7 mouse cellular contexts compared by ENCODE assay signal in genomic region chr5:148808426-148808825, GRCm38 (mm10).
DNase-seq lines count a peak whose midpoint lies in the region; TF ChIP-seq lines count a peak whose summit lies in the region.

No protein-coding gene starts in this region.

- no peak overlapping the region for H3K9ac ChIP-seq in ES-E14 (ENCODE audit: insufficient read depth, low read depth, low read length, poor library complexity, severe bottlenecking)

- no peak overlapping the region for H3K27ac ChIP-seq in ES-E14 (ENCODE audit: insufficient read depth, low read depth, low read length, poor library complexity, severe bottlenecking)
- H3K27ac ChIP-seq in forebrain, embryonic 10.5 days = no peak overlapping the region
- no peak overlapping the region for H3K27ac ChIP-seq in layer of hippocampus, adult 2 months

- H3K4me1 ChIP-seq in ES-E14 (ENCODE audit: control insufficient read depth in 2 of 2, insufficient read depth in 2 of 2, low read length in 2 of 2, poor library complexity in 1 of 2) = peaks cover 0 to 22% of the 10 kb centered on the region in 2 experiments; a peak in 2 of 4 replicates
- peaks cover 16% of the 10 kb centered on the region for H3K4me1 ChIP-seq in forebrain, embryonic 10.5 days

- peak; percentile 91 for TF ChIP-seq CTCF in layer of hippocampus, adult 2 months (conservative IDR thresholded peaks at IDR 0.05)

- H3K27me3 ChIP-seq in forebrain, embryonic 10.5 days (ENCODE audit: poor library complexity, severe bottlenecking) = peaks cover 34% of the 10 kb centered on the region

- no peaks in the 10 kb centered on the region for H3K9me3 ChIP-seq in ES-E14 (ENCODE audit: control insufficient read depth, insufficient read depth, low read depth, low read length)
- peaks cover 4% of the 10 kb centered on the region; the same call in 1 of the 2 replicates for H3K9me3 ChIP-seq in forebrain, embryonic 10.5 days

- DNase-seq in ES-E14 (ENCODE audit: low read depth, low spot score) = peak; percentile 90
- DNase-seq in adrenal gland, postnatal 14 days = peak; percentile 82
- peak; percentile 56 for DNase-seq in forebrain, embryonic 10.5 days (ENCODE audit: extremely low spot score, low spot score)
- DNase-seq in heart, postnatal 36 days = peak; percentile 47 to 52
- peak; percentile 55 to 72 for DNase-seq in layer of hippocampus, adult 2 months (ENCODE audit: low spot score in 2 of 2)
- DNase-seq in lung, postnatal 10 days = peak; percentile 77
- DNase-seq in right cerebral cortex, adult 2 months (ENCODE audit: low spot score in 2 of 2) = peak; percentile 71 to 73

- intact Hi-C loops in heart, postnatal 36 days (cut with DNase I) = no loop called here

- no peaks in the 10 kb centered on the region for H3K36me3 ChIP-seq in ES-E14 (ENCODE audit: control insufficient read depth, insufficient read depth, low read length, poor library complexity, severe bottlenecking)
- H3K36me3 ChIP-seq in forebrain, embryonic 10.5 days (replicated peaks) = no peaks in the 10 kb centered on the region

- in situ Hi-C loops in ES-E14 (cut with MboI; ENCODE audit: low sequenced_read_pairs in 2 of 2, unreplicated experiment in 2 of 2) = no loop called here

- 5% methylated on average over 4 of the region's 4 CpGs for WGBS in forebrain, embryonic 10.5 days

- peak overlapping the region; percentile 29 to 69 for H3K4me3 ChIP-seq in ES-E14 (ENCODE audit: insufficient read depth in 1 of 2, low read depth in 1 of 2, low read length in 2 of 2, poor library complexity in 1 of 2, severe bottlenecking in 1 of 2)
- no peak overlapping the region; the same call in 1 of the 2 replicates for H3K4me3 ChIP-seq in forebrain, embryonic 10.5 days
- no peak overlapping the region; the same call in 1 of the 2 replicates for H3K4me3 ChIP-seq in layer of hippocampus, adult 2 months

TF ChIP-seq in ES-E14, 5 proteins besides CTCF, POLR2A, EP300 and RAD21:
- TF ChIP-seq ZNF384 (IDR thresholded peaks at IDR 0.05; ENCODE audit: low read depth, low read length) (no peak), HCFC1 (IDR thresholded peaks at IDR 0.05; ENCODE audit: borderline replicate concordance, insufficient read depth, low read length) (0 out of 2 replicates have a peak, but pooled peaks have one; percentile 29), CHD2 (IDR thresholded peaks at IDR 0.05; ENCODE audit: low read depth, low read length) (no peak), MAFK (IDR thresholded peaks at IDR 0.05; ENCODE audit: insufficient read depth, low read depth, low read length) (peak; percentile 74), ZC3H11A (IDR thresholded peaks at IDR 0.05; ENCODE audit: borderline replicate concordance, low read depth, low read length) (0 out of 2 replicates have a peak, but pooled peaks have one; percentile 18)

Comparison
In these comparisons a context has a peak if more than half of its experiments do, and no peak if none do; other contexts are left out.
1. H3K4me3 ChIP-seq: peak in ES-E14 (2 of 2); none in forebrain, embryonic 10.5 days (single experiment) and layer of hippocampus, adult 2 months (single experiment).
2. Peak in every context shown above with its lines, with median percentiles within 50 percentile points of each other: DNase-seq.